Mouse (Mus musculus) frontal cortex, adult (tissue): Measurements from ENCODE around the gene Ddx6.
"Not testable (repeated sequence)": the region's sequence is repeated elsewhere in the genome, so short reads cannot be mapped to it uniquely, and the experiment has no call there.

Source experiments
- ATAC-seq: cut with Nextera tagmentation; 2 replicates; pipeline ENCODE4 v1.9.2; 2017; ENCODE audit warnings: mild to moderate bottlenecking, moderate library complexity, mixed read lengths; ENCODE audit not compliant: low TSS enrichment

The Ddx6 gene

GRCm38 (mm10) chr9:44604779-44605615 is at the start of gene Ddx6:
Gene Ddx6 (plus strand): TSS chr9:44604892.
- peak; percentile 56 for ATAC-seq

GRCm38 (mm10) chr9:44561597-44561996 is 43.1 kb upstream of the Ddx6 start, which contains the start of gene Cxcr5:
Gene Cxcr5 (minus strand): TSS chr9:44561877.
- ATAC-seq, result no peak

GRCm38 (mm10) chr9:44562936-44563335 is 41.8 kb upstream of the Ddx6 start:
- ATAC-seq, result no peak

- no peak; the same call in 1 of the 2 replicates for ATAC-seq
Measured at GRCm38 (mm10) chr9:44565367-44565766, 39.3 kb upstream of the Ddx6 start.

GRCm38 (mm10) chr9:44567338-44568082 is 37.2 kb upstream of the Ddx6 start:
- ATAC-seq, result no peak; the same call in 1 of the 2 replicates

GRCm38 (mm10) chr9:44568083-44568455 is 36.6 kb upstream of the Ddx6 start:
- no peak for ATAC-seq

GRCm38 (mm10) chr9:44570939-44571382 is 33.7 kb upstream of the Ddx6 start:
- ATAC-seq, result no peak

GRCm38 (mm10) chr9:44573306-44573705 is 31.4 kb upstream of the Ddx6 start:
- no peak for ATAC-seq

- no peak for ATAC-seq
Measured at GRCm38 (mm10) chr9:44575095-44575494, 29.6 kb upstream of the Ddx6 start.

GRCm38 (mm10) chr9:44576046-44576445 is 28.6 kb upstream of the Ddx6 start:
- ATAC-seq, result not testable (repeated sequence)

- no peak for ATAC-seq
Measured at GRCm38 (mm10) chr9:44579392-44579791, 25.3 kb upstream of the Ddx6 start.

- no peak for ATAC-seq
Measured at GRCm38 (mm10) chr9:44580085-44580484, 24.6 kb upstream of the Ddx6 start.

GRCm38 (mm10) chr9:44581423-44581822 is 23.3 kb upstream of the Ddx6 start:
- no peak for ATAC-seq

- no peak for ATAC-seq
Measured at GRCm38 (mm10) chr9:44582390-44582789, 22.3 kb upstream of the Ddx6 start.

- no peak for ATAC-seq
Measured at GRCm38 (mm10) chr9:44586640-44587261, 17.9 kb upstream of the Ddx6 start.

- no peak for ATAC-seq
Measured at GRCm38 (mm10) chr9:44587262-44588160, 17.2 kb upstream of the Ddx6 start.

GRCm38 (mm10) chr9:44588605-44589004 is 16.1 kb upstream of the Ddx6 start:
- no peak for ATAC-seq

GRCm38 (mm10) chr9:44589095-44589494 is 15.6 kb upstream of the Ddx6 start:
- no peak for ATAC-seq

GRCm38 (mm10) chr9:44590969-44591368 is 13.7 kb upstream of the Ddx6 start:
- ATAC-seq, result no peak

GRCm38 (mm10) chr9:44591595-44592188 is 13.0 kb upstream of the Ddx6 start:
- no peak for ATAC-seq

GRCm38 (mm10) chr9:44593221-44593620 is 11.5 kb upstream of the Ddx6 start:
- ATAC-seq, result no peak
